Mouse (Mus musculus): ENCODE data around the gene Gm49333.

DNA sequence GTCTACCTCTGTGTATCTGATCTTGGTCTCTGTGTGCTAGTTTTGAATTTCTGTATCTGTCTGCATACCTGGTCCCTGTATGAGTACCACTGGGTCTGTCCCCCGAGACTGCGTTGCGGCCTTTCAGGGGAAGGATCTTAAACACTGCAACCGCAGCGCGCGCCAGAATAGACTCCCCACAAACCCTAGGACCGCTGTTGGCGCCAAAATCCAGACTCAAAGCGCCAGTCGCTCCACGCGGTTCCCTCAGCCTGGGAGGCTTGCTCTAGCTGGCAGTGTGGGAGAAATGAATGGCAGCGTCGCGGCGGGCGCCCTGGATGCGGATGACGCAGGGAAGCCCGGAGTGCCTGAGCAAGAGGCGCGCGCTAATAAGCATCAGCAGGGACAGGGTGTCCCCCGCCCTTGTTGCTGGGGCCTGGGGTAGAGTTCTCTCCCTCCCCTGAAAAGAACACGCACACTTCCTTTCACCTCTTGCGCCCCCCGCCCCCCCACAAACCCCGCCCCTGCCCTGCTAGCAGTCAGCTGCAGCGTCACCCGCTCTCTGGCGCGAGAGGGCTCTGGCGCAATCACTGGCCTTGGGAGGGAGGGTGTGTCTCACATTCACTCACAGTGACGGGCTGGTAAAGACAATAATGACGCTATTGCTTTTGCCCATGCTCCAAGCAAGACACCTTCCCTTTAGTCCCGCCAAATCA lies 10.7 kb downstream of the Gm49333 start:
- no peak for TF ChIP-seq POLR2A (IDR thresholded peaks at IDR 0.05; ENCODE audit: insufficient read depth, low read depth, low read length)
- TF ChIP-seq CTCF (IDR thresholded peaks at IDR 0.05; ENCODE audit: insufficient read depth, low read depth, low read length), result no peak
